Mouse (Mus musculus): ENCODE measurements around the gene Smpd3. TPM values are rescaled to one million over a fixed set of nuclear protein-coding genes. Genes with fewer than 3 reads are reported as not detected.
"Not testable (repeated sequence)": the region's sequence is repeated elsewhere in the genome, so short reads cannot be mapped to it uniquely, and the experiment has no call there.

The Smpd3 gene
- total RNA-seq, 2 experiments from 2014 or later: 3.1 to 3.5 TPM

DNA sequence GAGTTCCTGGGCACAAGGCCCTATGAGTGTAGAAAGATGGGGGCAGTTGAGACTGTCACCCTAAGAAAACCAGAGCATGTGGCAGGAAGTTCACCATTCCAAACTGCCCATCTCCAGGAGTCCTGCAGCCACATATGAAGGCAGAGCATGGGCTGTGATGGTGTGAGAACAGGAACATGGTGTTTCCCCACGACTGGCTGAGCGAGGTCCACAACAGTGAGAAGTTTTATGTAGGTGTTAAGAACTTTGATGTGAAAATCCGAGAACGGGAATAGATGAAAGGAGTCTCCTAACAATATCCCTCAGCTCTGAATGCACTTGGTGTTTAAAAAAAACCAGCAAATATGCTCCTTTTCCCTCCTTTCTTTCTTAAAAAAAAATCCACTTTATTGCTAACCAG, 5.3 kb downstream of the Smpd3 start:
- intact Hi-C loops (cut with DNase I): no loop called here
- DNase-seq: no peak

GRCm38 (mm10) chr8:106326624-106327023, 11.2 kb downstream of the Smpd3 start:
- no peak for DNase-seq
- intact Hi-C loops (cut with DNase I): no loop called here

DNA sequence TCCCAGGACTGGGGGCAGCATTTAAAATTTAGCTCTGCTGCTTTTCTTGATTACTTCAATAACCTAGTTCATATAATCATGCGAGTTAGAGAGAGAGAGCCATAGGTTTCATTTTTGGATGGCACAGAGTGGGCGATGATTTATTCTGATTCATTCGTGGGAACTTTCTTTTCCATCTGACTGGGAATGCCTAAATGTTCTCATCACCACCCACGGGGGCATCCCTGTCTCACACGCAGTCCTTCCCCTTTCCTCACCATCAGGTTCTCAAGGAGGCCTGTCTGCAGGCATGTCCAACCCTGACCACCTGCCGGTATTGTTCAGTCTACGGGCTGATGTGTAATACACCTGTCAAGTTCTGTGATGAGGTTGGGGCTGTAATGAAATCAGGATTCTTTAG, 16.4 kb downstream of the Smpd3 start:
- intact Hi-C loops (cut with DNase I): no loop called here
- DNase-seq: no peak

- no peak for DNase-seq
- intact Hi-C loops (cut with DNase I): no loop called here
These were observed 17.8 kb downstream of the Smpd3 start for GRCm38 (mm10) chr8:106320002-106320401.

DNA sequence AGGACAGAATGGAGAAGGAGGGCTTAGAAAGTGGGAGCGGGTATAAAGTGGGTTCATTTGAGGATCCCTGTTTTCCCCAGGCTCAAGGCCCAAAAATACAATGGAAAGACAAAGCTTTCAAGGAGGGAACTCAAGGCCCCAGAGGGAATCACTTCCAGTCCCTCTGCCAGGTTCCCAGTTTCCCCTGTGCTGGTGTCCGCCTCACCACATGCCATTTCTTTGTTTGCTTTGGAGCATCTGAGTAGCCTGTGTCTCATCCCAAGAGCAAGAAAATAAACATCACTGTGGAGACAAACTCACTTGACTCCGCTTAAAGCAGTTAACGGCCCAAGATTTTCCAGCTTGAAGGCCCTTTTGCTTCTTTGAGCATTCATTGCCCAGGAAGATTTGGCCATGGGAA, 20.7 kb downstream of the Smpd3 start:
- intact Hi-C loops (cut with DNase I): no loop called here
- DNase-seq: no peak

GRCm38 (mm10) chr8:106316506-106316905, 21.3 kb downstream of the Smpd3 start:
- no peak for DNase-seq

DNA sequence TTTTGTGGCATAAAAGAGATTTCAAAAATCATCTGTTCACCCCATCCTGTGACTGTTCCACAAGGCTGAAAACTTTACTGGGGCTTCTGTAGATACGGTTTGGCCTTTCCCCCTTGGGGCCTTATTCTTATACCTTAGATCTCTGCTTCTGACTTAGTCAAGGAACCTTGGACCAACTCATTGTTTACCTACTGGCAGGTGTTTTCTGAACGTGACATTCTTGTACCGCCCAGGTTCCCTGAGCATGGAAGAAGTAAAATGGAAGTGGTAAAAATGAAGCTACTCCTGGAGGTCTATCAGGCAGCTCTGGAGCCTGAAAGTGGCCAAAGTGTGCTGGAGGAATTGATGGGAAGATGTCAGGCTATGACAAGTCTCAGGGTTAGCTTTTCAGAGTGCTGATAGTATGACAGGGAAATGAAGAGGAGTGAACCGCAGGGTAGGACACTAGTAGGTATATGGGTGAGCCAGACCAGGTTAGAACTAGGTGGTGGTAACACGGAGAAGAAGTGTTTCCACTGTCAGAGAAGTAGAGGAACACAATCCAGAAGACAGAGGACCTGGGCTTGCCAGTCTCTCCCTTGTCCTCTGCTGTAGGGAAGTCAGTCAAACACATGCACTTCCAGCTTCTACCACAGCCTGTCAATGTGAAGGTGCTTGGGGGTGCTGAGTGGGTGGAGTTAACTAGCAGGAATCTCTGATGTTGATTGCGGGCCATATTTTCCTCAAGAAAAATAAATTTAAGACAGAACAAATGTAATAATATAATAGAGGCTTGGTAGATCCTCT, 22.2 kb downstream of the Smpd3 start:
- intact Hi-C loops (cut with DNase I): no loop called here
- no peak for DNase-seq

More at GRCm38 (mm10) chr8:106316506-106316905, 21.3 kb downstream of the Smpd3 start:
- intact Hi-C loops (cut with DNase I): no loop called here

GRCm38 (mm10) chr8:106313799-106314198, 24.0 kb downstream of the Smpd3 start:
- intact Hi-C loops (cut with DNase I): no loop called here
- no peak for DNase-seq

DNA sequence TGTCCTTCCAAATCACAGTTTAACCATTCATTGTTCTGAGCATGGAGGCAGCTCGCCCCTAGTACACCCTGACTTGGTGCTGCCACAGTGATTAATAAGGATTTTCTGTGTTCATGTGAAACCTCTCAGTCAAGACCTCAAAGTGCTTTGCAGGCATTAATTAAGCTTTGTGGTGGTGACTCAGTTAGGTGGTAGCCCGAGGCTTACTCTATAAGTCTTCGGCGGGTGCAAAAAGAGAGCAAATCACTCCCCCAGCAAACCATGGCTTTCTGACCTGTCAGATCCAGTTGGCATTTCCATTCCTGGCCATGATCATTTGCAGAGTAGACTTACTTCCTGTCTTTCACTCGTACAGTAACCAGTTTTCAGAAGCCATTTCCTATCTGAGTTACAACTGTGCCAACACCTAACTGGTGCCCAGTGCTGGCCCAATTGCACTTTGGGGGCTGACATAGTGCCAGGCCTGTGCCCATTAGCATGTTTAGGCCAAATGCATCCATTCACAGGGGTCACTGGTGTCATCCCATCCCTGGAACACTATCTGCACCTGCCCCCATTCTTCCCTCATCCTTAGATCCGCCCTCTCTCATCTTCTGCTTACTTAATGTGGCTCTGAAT, 24.6 kb downstream of the Smpd3 start:
- intact Hi-C loops (cut with DNase I): no loop called here
- DNase-seq: no peak

GRCm38 (mm10) chr8:106311967-106312366, 25.8 kb downstream of the Smpd3 start:
- intact Hi-C loops (cut with DNase I): no loop called here
- DNase-seq: no peak

GRCm38 (mm10) chr8:106310026-106310652, 27.6 kb downstream of the Smpd3 start:
- no peak for DNase-seq
- intact Hi-C loops (cut with DNase I): no loop called here

- DNase-seq: peak; percentile 33 to 39
- intact Hi-C loops (cut with DNase I): not testable (repeated sequence)
These were observed 29.6 kb downstream of the Smpd3 start for GRCm38 (mm10) chr8:106308082-106308786.

DNA sequence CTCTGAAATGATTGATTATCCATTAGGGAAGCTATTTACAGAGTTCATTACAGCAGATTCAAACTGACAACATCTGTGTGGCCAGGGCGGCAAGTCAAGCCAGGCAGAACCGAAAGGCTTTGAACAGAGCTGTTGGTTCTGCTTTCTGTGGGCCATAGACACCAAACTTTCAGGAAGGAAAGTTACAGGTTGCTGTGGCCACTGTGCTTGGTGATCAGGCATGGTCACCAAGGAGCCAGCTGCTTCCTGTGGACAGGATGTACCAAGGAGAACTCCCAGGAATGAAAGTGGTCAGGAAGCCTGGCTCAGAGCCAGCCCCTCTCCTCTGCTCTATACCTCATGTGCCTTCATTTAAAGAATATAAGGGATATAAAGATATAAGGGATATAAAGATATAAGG, 30.2 kb downstream of the Smpd3 start:
- peak; percentile 46 to 55 for DNase-seq
- intact Hi-C loops (cut with DNase I): no loop called here

DNA sequence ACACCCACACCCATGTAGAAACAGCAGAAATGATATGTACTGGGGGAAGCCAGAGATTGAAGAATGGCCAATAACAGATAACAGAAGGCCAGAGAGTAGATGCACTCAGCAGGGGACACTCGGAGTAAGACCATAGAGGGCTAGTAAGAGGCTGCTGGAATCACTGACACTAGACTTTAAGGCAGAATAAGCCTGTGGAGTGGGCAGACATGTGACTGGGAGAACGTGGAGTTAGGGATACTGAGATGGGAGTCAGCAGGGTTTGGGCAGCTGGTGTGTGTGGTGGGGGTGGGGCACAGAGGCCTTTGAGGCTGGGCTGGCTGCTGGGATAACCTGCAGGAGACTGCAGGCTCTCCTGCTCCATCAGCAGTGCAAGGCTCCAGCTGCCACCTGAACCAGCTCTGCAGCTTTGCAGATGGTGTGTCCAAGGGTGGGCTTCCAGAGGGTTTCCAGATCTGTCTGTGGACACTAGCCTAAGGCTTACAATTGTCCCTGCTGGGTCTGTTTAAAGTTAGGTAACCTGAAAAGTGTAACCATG, 31.0 kb downstream of the Smpd3 start:
- intact Hi-C loops (cut with DNase I); DNase-seq: not testable (repeated sequence)

DNA sequence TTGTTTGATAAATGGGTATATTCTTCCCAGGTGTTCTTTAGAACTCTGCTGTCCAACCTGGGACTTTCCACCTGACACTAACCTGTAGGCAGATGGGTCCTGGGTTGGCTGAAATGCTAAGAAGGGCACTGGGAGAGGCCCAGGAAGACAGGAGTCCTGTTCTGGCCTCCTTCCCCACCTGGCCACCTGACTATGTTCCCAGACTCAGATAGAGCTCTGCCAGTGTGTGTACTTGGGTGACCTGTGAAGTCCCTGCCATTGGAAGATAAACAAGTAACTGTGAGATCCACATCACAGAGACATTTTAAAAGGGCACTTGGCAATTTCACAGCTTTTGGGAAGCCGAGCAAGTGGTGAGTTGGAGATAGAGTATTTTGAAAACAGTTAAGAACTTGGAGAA, 31.7 kb downstream of the Smpd3 start:
- DNase-seq: no peak
- intact Hi-C loops (cut with DNase I): no loop called here

DNA sequence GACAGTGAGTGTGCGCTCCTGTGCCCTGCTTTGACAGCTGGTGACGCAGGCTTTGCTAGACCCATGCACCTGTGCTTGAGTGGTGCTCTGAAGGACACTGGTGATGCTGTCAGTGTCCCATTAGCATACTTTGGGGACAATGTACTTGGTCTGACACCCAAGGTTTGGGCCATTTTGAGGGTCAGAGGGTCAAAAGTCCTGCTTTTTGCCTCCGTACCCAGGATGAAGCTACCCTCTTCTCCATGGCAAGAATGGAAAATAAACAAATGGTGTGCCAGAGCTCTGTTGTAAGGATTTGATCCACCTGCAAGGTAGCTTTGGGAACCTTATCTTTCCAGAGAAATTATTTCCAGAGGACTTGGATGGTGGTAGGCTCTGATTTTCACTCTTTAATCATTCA, 32.5 kb downstream of the Smpd3 start:
- intact Hi-C loops (cut with DNase I): no loop called here
- DNase-seq: no peak

GRCm38 (mm10) chr8:106304321-106304720, 33.5 kb downstream of the Smpd3 start:
- intact Hi-C loops (cut with DNase I): no loop called here
- DNase-seq: no peak

- intact Hi-C loops (cut with DNase I): no loop called here
- DNase-seq: no peak
These were observed 36.8 kb downstream of the Smpd3 start for GRCm38 (mm10) chr8:106300739-106301715.

- intact Hi-C loops (cut with DNase I): no loop called here
- no peak for DNase-seq
These were observed 38.1 kb downstream of the Smpd3 start for GRCm38 (mm10) chr8:106299686-106300085.

DNA sequence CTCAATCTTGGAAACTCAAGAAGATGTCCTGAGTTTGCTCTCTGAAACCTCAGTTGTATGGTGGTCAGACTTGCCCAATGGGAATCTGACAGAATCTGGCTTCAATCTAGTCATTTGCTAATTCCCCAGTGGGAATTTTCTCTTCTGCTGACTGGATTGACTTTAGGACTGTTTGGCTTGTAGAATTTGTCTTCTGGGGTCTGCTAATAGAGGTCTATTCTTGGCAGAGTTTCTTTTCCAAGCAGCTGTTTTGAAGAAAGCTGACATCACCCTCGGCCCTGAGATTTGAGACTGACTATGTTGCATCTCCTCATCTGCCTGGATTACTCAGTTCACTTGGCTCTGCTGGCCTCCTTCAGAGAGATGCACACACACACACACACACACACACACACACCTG, 38.9 kb downstream of the Smpd3 start:
- intact Hi-C loops (cut with DNase I): no loop called here
- peak in 1 of 2 experiments; percentile 19 for DNase-seq

All from heart, postnatal 36 days (tissue).